Mouse (Mus musculus) limb, embryonic 14.5 days (tissue): ENCODE results near the gene Cacna2d4. TPM values are rescaled to one million over a fixed set of nuclear protein-coding genes. Genes with fewer than 3 reads are reported as not detected.
"Not testable (repeated sequence)": the region's sequence is repeated elsewhere in the genome, so short reads cannot be mapped to it uniquely, and the experiment has no call there.

ENCODE experiments used
- ATAC-seq: fragments of 200-750 bp; cut with Nextera tagmentation; 2 replicates; pipeline ENCODE4 v1.8.0; 2017; ENCODE audit warnings: low read depth, moderate number of reproducible peaks, moderate TSS enrichment; ENCODE audit not compliant: low FRiP score
- DNase-seq: peaks from one replicate; pipeline ENCODE4 v3.0.0-alpha.2; 2015; ENCODE audit warnings: low spot score
- H3K27ac ChIP-seq: fragments of 300-500 bp; sonication (generic); replicated peaks from 2 replicates; pipeline ENCODE4 v1.5.1; 2014; ENCODE audit warnings: low read depth, mild to moderate bottlenecking, low read length, moderate library complexity, mixed read lengths
- H3K27me3 ChIP-seq: fragments of 300-500 bp; sonication (generic); 2 replicates; pipeline ENCODE4 v1.6.1; 2014; ENCODE audit warnings: low read length, mixed read lengths; ENCODE audit not compliant: control insufficient read depth, insufficient read depth
- H3K36me3 ChIP-seq: fragments of 300-500 bp; sonication (generic); 2 replicates; pipeline ENCODE4 v1.6.1; 2014; ENCODE audit warnings: mild to moderate bottlenecking, low read length, moderate library complexity, mixed read lengths; ENCODE audit not compliant: control insufficient read depth, insufficient read depth
- H3K4me1 ChIP-seq: fragments of 300-500 bp; sonication (generic); 2 replicates; pipeline ENCODE4 v1.6.1; 2014; ENCODE audit warnings: antibody characterized with exemption, low read length, mixed read lengths; ENCODE audit not compliant: control insufficient read depth, insufficient read depth
- H3K4me2 ChIP-seq: fragments of 300-500 bp; sonication (generic); replicated peaks from 2 replicates; pipeline ENCODE4 v1.6.1; 2014; ENCODE audit warnings: low read depth, mild to moderate bottlenecking, low read length, moderate library complexity; ENCODE audit not compliant: severe bottlenecking
- H3K4me3 ChIP-seq: fragments of 300-500 bp; sonication (generic); replicated peaks from 2 replicates; pipeline ENCODE4 v1.5.1; 2014; ENCODE audit warnings: low read length
- H3K9ac ChIP-seq: fragments of 300-500 bp; sonication (generic); 2 replicates; pipeline ENCODE4 v1.6.1; 2014; ENCODE audit warnings: mild to moderate bottlenecking, low read depth, low read length, moderate library complexity; ENCODE audit not compliant: severe bottlenecking
- H3K9me3 ChIP-seq: fragments of 300-500 bp; sonication (generic); 2 replicates; pipeline ENCODE4 v1.6.1; 2016; ENCODE audit warnings: low read length; ENCODE audit not compliant: control insufficient read depth
- POLR2A ChIP-seq: fragments of 200-500 bp; IDR thresholded peaks from 2 replicates; pipeline ENCODE4 v1.8.0; 2012; ENCODE audit warnings: inconsistent platforms, mild to moderate bottlenecking, moderate library complexity, borderline replicate concordance; ENCODE audit not compliant: insufficient read depth, insufficient read length; ENCODE audit errors: extremely low read depth
- WGBS: fragments of 180-500 bp; shearing (Covaris S2); extraction: QIAGEN DNeasy Blood & Tissue Kit; methylation state at CpG from one replicate; pipeline ENCODE4 v1.1.7; 2014; 5-methylcytosine and 5-hydroxymethylcytosine counted together
- polyA plus RNA-seq, 2 experiments: library from polyadenylated mRNA; depleted of rRNA in 1 of 2; stranded (reverse) in 1 of 2; unstranded in 1 of 2; fragments of >200 nt; fragmentation: Nextera tagmentation in 1 of 2; extraction: Ambion mirVana in 1 of 2; gene quantifications; 2 replicates each; pipeline versions ENCODE4 v1.2.1 to v1.2.3; 2012 to 2014

Gene Cacna2d4
- polyA plus RNA-seq, 2 experiments, result 0.08 TPM; not detected in 1

GRCm38 (mm10) chr6:119358020-119358571 is 121.8 kb downstream of the Cacna2d4 start:
- TF ChIP-seq POLR2A, result no peak
- DNase-seq, result no peak
- Histone ChIP-seq H3K9ac (no peak overlapping the region), H3K27me3 (no peaks in the 10 kb centered on the region), H3K36me3 (peaks cover 78% of the 10 kb centered on the region), H3K4me1 (no peaks in the 10 kb centered on the region), H3K4me3 (no peak overlapping the region), H3K27ac (no peak overlapping the region), H3K9me3 (no peaks in the 10 kb centered on the region), H3K4me2 (no peak overlapping the region)
- no peak for ATAC-seq
- WGBS, result 92% methylated on average over 8 of the region's 8 CpGs

DNA sequence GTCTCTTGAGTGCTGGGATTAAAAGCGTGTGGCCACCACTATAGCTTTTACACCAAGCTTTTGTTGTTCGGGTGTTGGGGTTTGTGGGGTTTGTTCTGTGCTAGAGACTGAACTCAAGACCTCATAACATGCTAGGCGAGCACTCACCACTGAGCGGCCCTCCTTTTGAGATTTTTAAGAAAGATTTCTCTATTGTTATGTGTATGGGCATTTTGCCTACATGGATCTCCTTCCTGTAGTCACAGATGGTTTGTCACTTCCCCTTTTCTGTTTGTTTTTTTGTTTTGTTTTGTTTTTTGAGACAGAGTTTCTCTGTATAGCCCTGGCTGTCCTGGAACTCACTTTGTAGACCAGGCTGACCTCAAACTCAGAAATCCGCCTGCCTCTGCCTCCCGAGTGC is 123.9 kb downstream of the Cacna2d4 start:
- H3K36me3 ChIP-seq, result peaks cover 66% of the 10 kb centered on the region
- 91% methylated on average over 6 of the region's 6 CpGs for WGBS

GRCm38 (mm10) chr6:119360925-119361702 is 124.8 kb downstream of the Cacna2d4 start:
- no peaks in the 10 kb centered on the region for H3K4me1 ChIP-seq
- 92% methylated on average over 3 of the region's 3 CpGs for WGBS
- H3K27me3 ChIP-seq, result no peaks in the 10 kb centered on the region
- no peak for DNase-seq
- H3K9ac ChIP-seq, result no peak overlapping the region
- TF ChIP-seq POLR2A, result no peak
- H3K36me3 ChIP-seq, result peaks cover 67% of the 10 kb centered on the region
- H3K4me3 ChIP-seq, result no peak overlapping the region
- no peak overlapping the region for H3K27ac ChIP-seq
- H3K4me2 ChIP-seq, result no peak overlapping the region
- H3K9me3 ChIP-seq, result no peaks in the 10 kb centered on the region
- ATAC-seq, result no peak

More for the DNA sequence above, 123.9 kb downstream of the Cacna2d4 start:
- not testable (repeated sequence) for H3K27ac ChIP-seq, DNase-seq, H3K4me1 ChIP-seq, ATAC-seq, H3K27me3 ChIP-seq, H3K9ac ChIP-seq, H3K9me3 ChIP-seq, H3K4me3 ChIP-seq, H3K4me2 ChIP-seq

- no peak for TF ChIP-seq POLR2A
- Histone ChIP-seq H3K9me3 (no peaks in the 10 kb centered on the region), H3K4me2 (no peak overlapping the region), H3K27ac (no peak overlapping the region), H3K4me1 (no peaks in the 10 kb centered on the region), H3K4me3 (no peak overlapping the region), H3K36me3 (peaks cover 59% of the 10 kb centered on the region), H3K9ac (no peak overlapping the region), H3K27me3 (no peaks in the 10 kb centered on the region)
- DNase-seq, result no peak
- WGBS, result 95% methylated on average over 5 of the region's 5 CpGs
- ATAC-seq, result no peak
Measured at GRCm38 (mm10) chr6:119363593-119363992, 127.3 kb downstream of the Cacna2d4 start.

DNA sequence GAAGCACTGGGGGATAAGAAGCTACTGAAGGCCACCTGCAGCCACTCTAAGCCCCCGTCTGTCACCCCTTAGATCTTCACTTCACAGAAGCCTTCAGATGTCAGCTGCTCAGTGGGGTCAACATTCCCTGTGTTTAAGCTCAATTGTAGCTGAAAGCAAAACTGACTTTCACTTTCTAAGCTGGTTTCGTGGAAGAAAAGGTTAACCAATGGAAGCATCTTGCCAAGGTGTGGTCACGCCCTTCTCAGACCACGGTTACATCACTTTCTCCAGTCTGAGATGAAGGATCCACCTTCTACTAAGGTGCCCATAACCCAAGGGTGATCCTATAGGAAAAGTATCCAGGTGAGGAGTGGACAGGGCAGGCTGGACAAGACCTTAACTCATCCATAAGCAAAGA is 130.5 kb downstream of the Cacna2d4 start:
- not testable (repeated sequence) for ATAC-seq, H3K4me1 ChIP-seq, H3K27me3 ChIP-seq, H3K9ac ChIP-seq, DNase-seq, H3K27ac ChIP-seq, H3K9me3 ChIP-seq, H3K4me2 ChIP-seq, H3K4me3 ChIP-seq
- H3K36me3 ChIP-seq, result peaks cover 42% of the 10 kb centered on the region
- 86% methylated on average over 3 of the region's 4 CpGs for WGBS
